Mouse (Mus musculus) liver, postnatal 0 days (tissue): ENCODE data around the gene Med8.

Source experiments
- CTCF ChIP-seq: sonication (generic); IDR thresholded peaks from 2 replicates; pipeline ENCODE4 v1.5.1; 2016; ENCODE audit warnings: antibody characterized with exemption, low read depth
- EP300 ChIP-seq: IDR thresholded peaks from 2 replicates; pipeline ENCODE4 v1.6.1; 2016; ENCODE audit warnings: antibody characterized with exemption, low read depth, mild to moderate bottlenecking

DNA sequence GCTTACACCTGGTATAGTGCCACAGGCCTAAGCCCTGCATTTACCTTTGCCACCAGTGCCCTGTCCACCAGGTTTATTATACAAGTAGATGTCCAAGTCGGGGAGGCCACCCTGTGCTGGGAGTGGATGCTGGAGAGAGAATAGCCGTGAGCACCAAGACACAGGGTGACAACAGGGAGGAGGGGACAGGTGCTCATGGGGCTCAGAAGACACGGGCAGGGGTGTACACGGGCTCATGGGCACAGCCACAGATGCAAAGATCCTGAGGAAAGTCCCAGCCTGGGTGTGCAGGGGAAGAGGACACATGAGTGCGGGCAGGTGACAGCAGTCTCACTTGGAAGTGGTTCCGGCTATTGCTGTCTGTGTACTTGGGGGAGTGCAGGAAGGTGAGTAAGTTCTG lies 33.1 kb upstream of the Med8 start:
- TF ChIP-seq CTCF: no peak
- TF ChIP-seq EP300: no peak
